Mouse (Mus musculus): ENCODE data around the gene Sv2b. TPM values are rescaled to one million over a fixed set of nuclear protein-coding genes. Genes with fewer than 3 reads are reported as not detected.

Sv2b gene
- not detected for total RNA-seq (2023)

GRCm38 (mm10) chr7:75308457-75309312 lies at the start of gene Sv2b:
Gene Sv2b, minus strand, starts transcription at chr7:75309262.

Other genes with a start within 250 kb of the Sv2b start
- gene Akap13, start 146.3 kb upstream of the Sv2b start, total RNA-seq (2023) = 100 to 1,000 TPM; 415 to 470 TPM